Mouse (Mus musculus) bone marrow, adult 2 months (tissue): ENCODE results near the gene Bicd2.

Source experiments
- CTCF ChIP-seq: fragments of 200-500 bp; IDR thresholded peaks from 2 replicates; pipeline ENCODE4 v1.5.1; 2011; ENCODE audit warnings: low read length, control low read depth; ENCODE audit not compliant: control insufficient read depth, insufficient read depth
- POLR2A ChIP-seq: fragments of 200-500 bp; IDR thresholded peaks from 2 replicates; pipeline ENCODE4 v1.6.1; 2011; ENCODE audit warnings: low read depth, mild to moderate bottlenecking, control low read depth, low read length, borderline replicate concordance; ENCODE audit not compliant: control insufficient read depth

- TF ChIP-seq POLR2A (no peak), CTCF (peak; percentile 96)
Observed at GRCm38 (mm10) chr13:49381230-49381629, 39.8 kb downstream of the Bicd2 start.
